Mouse (Mus musculus) MEL (cell line): Measurements from ENCODE around the gene Prex1. TPM values are rescaled to one million over a fixed set of nuclear protein-coding genes. Genes with fewer than 3 reads are reported as not detected.

Experiments
- DNase-seq: peaks from one replicate; pipeline ENCODE4 v3.0.0; 2011; ENCODE audit warnings: low read depth, low spot score
- H3K27ac ChIP-seq: 2 replicates; pipeline ENCODE4 v1.5.1; 2012; ENCODE audit warnings: low read depth, mild to moderate bottlenecking, control low read depth, low read length, moderate library complexity; ENCODE audit not compliant: control insufficient read depth
- H3K27me3 ChIP-seq, 2 experiments: fragments of 150-350 bp in 1 of 2; sonication (generic) in 1 of 2; 2 replicates each; pipeline ENCODE4 v1.6.1; 2012; ENCODE audit warnings: low read length in 2 of 2, mild to moderate bottlenecking in 2 of 2, improper control_type of control experiment in 1 of 2, moderate library complexity in 1 of 2; ENCODE audit not compliant: insufficient read depth in 2 of 2, control insufficient read depth in 1 of 2
- H3K36me3 ChIP-seq, 2 experiments: 2 replicates each; pipeline ENCODE4 v1.6.1; 2012 to 2014; ENCODE audit warnings: low read length in 2 of 2, improper control_type of control experiment in 1 of 2, inconsistent platforms in 1 of 2, mild to moderate bottlenecking in 1 of 2; ENCODE audit not compliant: insufficient read depth in 2 of 2, control insufficient read depth in 1 of 2
- H3K4me1 ChIP-seq, 2 experiments: fragments of 150-350 bp in 1 of 2; sonication (generic) in 1 of 2; 2 replicates each; pipeline ENCODE4 v1.6.1; 2012; ENCODE audit warnings: low read length in 2 of 2, improper control_type of control experiment in 1 of 2, mild to moderate bottlenecking in 1 of 2; ENCODE audit not compliant: insufficient read depth in 2 of 2, control insufficient read depth in 1 of 2
- H3K4me3 ChIP-seq, 2 experiments: fragments of 150-350 bp in 1 of 2; sonication (generic) in 1 of 2; 2 replicates each; pipeline ENCODE4 v1.5.1; 2012; ENCODE audit warnings: low read depth in 2 of 2, low read length in 2 of 2, mild to moderate bottlenecking in 2 of 2, moderate library complexity in 2 of 2, control low read depth in 1 of 2, improper control_type of control experiment in 1 of 2; ENCODE audit not compliant: control insufficient read depth in 1 of 2, insufficient read depth in 1 of 2
- H3K79me2 ChIP-seq: 2 replicates; pipeline ENCODE4 v1.6.1; 2012; ENCODE audit warnings: mild to moderate bottlenecking, low read length, moderate library complexity; ENCODE audit not compliant: control insufficient read depth, poor library complexity, insufficient read depth
- H3K9ac ChIP-seq: 2 replicates; pipeline ENCODE4 v1.6.1; 2012; ENCODE audit warnings: low read depth, mild to moderate bottlenecking, control low read depth, low read length, moderate library complexity; ENCODE audit not compliant: control insufficient read depth, poor library complexity, severe bottlenecking
- H3K9me3 ChIP-seq: fragments of 150-350 bp; sonication (generic); replicated peaks from 2 replicates; pipeline ENCODE4 v1.6.1; 2012; ENCODE audit warnings: mild to moderate bottlenecking, low read length, improper control_type of control experiment, moderate library complexity; ENCODE audit not compliant: insufficient read depth
- BHLHE40 ChIP-seq: IDR thresholded peaks from 2 replicates; pipeline ENCODE4 v1.6.1; 2012; ENCODE audit warnings: low read depth, mild to moderate bottlenecking, inconsistent platforms, low read length, improper control_type of control experiment, borderline replicate concordance
- CHD1 ChIP-seq: IDR thresholded peaks from 2 replicates; pipeline ENCODE4 v1.6.1; 2012; ENCODE audit warnings: low read depth, mild to moderate bottlenecking, inconsistent platforms, low read length, improper control_type of control experiment
- CHD2 ChIP-seq: IDR thresholded peaks from 2 replicates; pipeline ENCODE4 v1.6.1; 2011; ENCODE audit warnings: low read length, improper control_type of control experiment
- ELF1 ChIP-seq: IDR thresholded peaks from 2 replicates; pipeline ENCODE4 v1.6.1; 2014; ENCODE audit warnings: low read depth, mild to moderate bottlenecking, inconsistent platforms, low read length, improper control_type of control experiment, moderate library complexity
- GABPA ChIP-seq: IDR thresholded peaks from 2 replicates; pipeline ENCODE4 v1.6.1; 2012; ENCODE audit warnings: low read depth, mild to moderate bottlenecking, inconsistent platforms, low read length, improper control_type of control experiment, moderate library complexity
- HCFC1 ChIP-seq: IDR thresholded peaks from 2 replicates; pipeline ENCODE4 v1.6.1; 2012; ENCODE audit warnings: low read depth, mild to moderate bottlenecking, inconsistent platforms, low read length, improper control_type of control experiment, moderate library complexity
- KAT2A ChIP-seq: conservative IDR thresholded peaks from 2 replicates; pipeline ENCODE4 v1.6.1; 2012; ENCODE audit warnings: low read depth, low read length, improper control_type of control experiment, inconsistent platforms
- MAFK ChIP-seq: IDR thresholded peaks from 2 replicates; pipeline ENCODE4 v1.6.1; 2011; ENCODE audit warnings: low read depth, mild to moderate bottlenecking, low read length, improper control_type of control experiment, borderline replicate concordance
- MAZ ChIP-seq: IDR thresholded peaks from 2 replicates; pipeline ENCODE4 v1.6.1; 2012; ENCODE audit warnings: low read depth, mild to moderate bottlenecking, inconsistent platforms, low read length, improper control_type of control experiment
- MXI1 ChIP-seq: IDR thresholded peaks from 2 replicates; pipeline ENCODE4 v1.6.1; 2011; ENCODE audit warnings: mild to moderate bottlenecking, low read depth, low read length, improper control_type of control experiment
- MYB ChIP-seq: IDR thresholded peaks from 2 replicates; pipeline ENCODE4 v1.6.1; 2011; ENCODE audit warnings: mild to moderate bottlenecking, low read depth, low read length, improper control_type of control experiment
- MYC ChIP-seq: IDR thresholded peaks from 2 replicates; pipeline ENCODE4 v1.6.1; 2011; ENCODE audit warnings: low read depth, mild to moderate bottlenecking, low read length, improper control_type of control experiment, moderate library complexity
- NELFE ChIP-seq: IDR thresholded peaks from 2 replicates; pipeline ENCODE4 v1.6.1; 2011; ENCODE audit warnings: low read depth, low read length, improper control_type of control experiment
- POLR2AphosphoS2 ChIP-seq: IDR thresholded peaks from 2 replicates; pipeline ENCODE4 v1.6.1; 2011; ENCODE audit warnings: low read length, improper control_type of control experiment
- POLR2AphosphoS5 ChIP-seq: IDR thresholded peaks from 2 replicates; pipeline ENCODE4 v1.6.1; 2012; ENCODE audit warnings: low read depth, borderline replicate concordance, mild to moderate bottlenecking, inconsistent platforms, low read length, moderate library complexity, mixed read lengths
- RAD21 ChIP-seq: IDR thresholded peaks from 2 replicates; pipeline ENCODE4 v1.6.1; 2011; ENCODE audit warnings: mild to moderate bottlenecking, low read depth, low read length, improper control_type of control experiment
- RCOR1 ChIP-seq: IDR thresholded peaks from 2 replicates; pipeline ENCODE4 v1.6.1; 2012; ENCODE audit warnings: low read depth, mild to moderate bottlenecking, inconsistent platforms, low read length, improper control_type of control experiment
- SIN3A ChIP-seq: IDR thresholded peaks from 2 replicates; pipeline ENCODE4 v1.6.1; 2012; ENCODE audit warnings: low read length, improper control_type of control experiment, inconsistent platforms
- SMC3 ChIP-seq: IDR thresholded peaks from 2 replicates; pipeline ENCODE4 v1.6.1; 2011; ENCODE audit warnings: low read depth, low read length, improper control_type of control experiment
- USF1 ChIP-seq: IDR thresholded peaks from 2 replicates; pipeline ENCODE4 v1.6.1; 2014; ENCODE audit warnings: low read depth, mild to moderate bottlenecking, inconsistent platforms, low read length, improper control_type of control experiment, moderate library complexity
- USF2 ChIP-seq, 2 experiments: IDR thresholded peaks; 2 replicates each; pipeline ENCODE4 v1.6.1; 2011 to 2012; ENCODE audit warnings: improper control_type of control experiment in 2 of 2, low read length in 2 of 2, borderline replicate concordance in 1 of 2, inconsistent platforms in 1 of 2, low read depth in 1 of 2, mild to moderate bottlenecking in 1 of 2; ENCODE audit not compliant: insufficient read depth in 1 of 2
- ZC3H11A ChIP-seq: IDR thresholded peaks from 2 replicates; pipeline ENCODE4 v1.6.1; 2012; ENCODE audit warnings: low read depth, mild to moderate bottlenecking, inconsistent platforms, low read length, improper control_type of control experiment
- ZKSCAN1 ChIP-seq: IDR thresholded peaks from 2 replicates; pipeline ENCODE4 v1.6.1; 2012; ENCODE audit warnings: low read depth, mild to moderate bottlenecking, inconsistent platforms, low read length, improper control_type of control experiment, moderate library complexity
- polyA plus RNA-seq, 2 experiments: library from polyadenylated mRNA; stranded (reverse) in 1 of 2; unstranded in 1 of 2; fragments of >175 nt in 1 of 2; fragments of >200 nt in 1 of 2; gene quantifications; 2 replicates each; pipeline versions ENCODE4 v1.2.1 to v1.2.4; 2012; ENCODE audit warnings: low replicate concordance in 2 of 2, low read depth in 1 of 2; ENCODE audit not compliant: insufficient read length in 2 of 2, insufficient read depth in 1 of 2, missing spikeins in 1 of 2
- total RNA-seq: library from RNA; depleted of rRNA; stranded (reverse); fragments of 300-350 nt; gene quantifications from 2 replicates; pipeline ENCODE4 v1.2.3, GENCODE M21; 2012

Prex1 gene
- total and polyA plus RNA-seq, 3 experiments = 8.0 to 33.1 (median 15.8) TPM

DNA sequence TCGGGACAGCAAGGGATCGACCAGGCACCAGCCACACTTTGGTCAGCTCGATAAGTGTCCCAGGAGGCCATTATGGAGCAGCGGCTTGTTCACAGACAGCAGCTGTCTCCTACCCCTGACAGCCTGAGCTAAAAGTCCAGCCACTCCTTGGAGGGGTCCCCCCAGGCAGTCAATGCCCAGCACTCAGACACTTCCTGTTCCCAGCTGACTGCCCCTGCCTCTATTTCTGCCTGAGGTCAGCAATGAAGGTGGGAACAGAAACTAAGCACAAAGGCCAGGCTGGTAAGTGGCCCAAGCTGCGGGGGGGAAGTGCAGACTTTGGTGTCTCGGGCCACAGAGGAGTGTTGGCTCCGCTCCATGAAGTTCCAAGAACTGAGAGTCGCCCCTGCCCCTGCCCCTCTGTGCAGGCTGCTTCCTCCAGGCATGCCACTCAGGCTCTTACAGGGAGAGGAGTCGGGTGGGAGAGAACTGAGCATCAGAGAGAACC, 90.5 kb downstream of the Prex1 start:
- peaks cover 0 to 27% of the 10 kb centered on the region in 2 experiments; a peak in 2 of 4 replicates for H3K36me3 ChIP-seq
- H3K9me3 ChIP-seq = no peaks in the 10 kb centered on the region
- H3K27ac ChIP-seq = no peak overlapping the region
- no peak overlapping the region for H3K9ac ChIP-seq
- no peaks in the 10 kb centered on the region for H3K27me3 ChIP-seq
- H3K4me3 ChIP-seq = no peak overlapping the region
- no peaks in the 10 kb centered on the region for H3K79me2 ChIP-seq
- H3K4me1 ChIP-seq = peaks cover 3 to 32% of the 10 kb centered on the region in 2 experiments
- DNase-seq = no peak
- TF ChIP-seq KAT2A (no peak), GABPA (no peak), MAZ (no peak), USF1 (no peak), HCFC1 (no peak), MXI1 (no peak), RAD21 (no peak), SIN3A (no peak), POLR2AphosphoS5 (no peak), CHD2 (no peak), CHD1 (no peak), USF2 (IDR thresholded peaks at IDR 0.05; ENCODE audit: borderline replicate concordance in 1 of 2, insufficient read depth in 1 of 2, low read depth in 1 of 2, low read length in 2 of 2) (no peak), MAFK (no peak)
- TF ChIP-seq, all 39 proteins: peak for 0

DNA sequence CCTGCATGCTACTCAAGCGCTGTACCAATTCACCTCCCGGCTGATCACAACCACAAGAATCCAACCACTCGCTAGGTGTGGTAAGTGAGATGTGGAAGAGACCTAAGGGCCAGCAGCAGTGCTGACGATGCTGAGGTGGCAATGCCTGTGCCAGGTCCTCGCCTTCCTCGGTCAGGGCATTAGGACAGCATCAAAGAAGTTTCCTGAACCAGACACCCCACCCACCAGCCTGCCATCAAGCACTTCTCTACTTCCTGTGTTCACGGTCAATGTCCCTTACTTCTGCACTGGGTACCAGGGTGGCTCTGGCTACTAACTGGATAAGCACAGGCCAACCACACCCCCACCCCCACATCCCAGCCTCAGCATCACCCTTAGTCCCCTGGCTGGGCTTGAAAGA, 91.0 kb downstream of the Prex1 start:
- H3K27ac ChIP-seq = no peak overlapping the region
- no peak overlapping the region for H3K9ac ChIP-seq
- TF ChIP-seq POLR2AphosphoS5 (no peak), CHD1 (no peak), SIN3A (no peak), ZKSCAN1 (no peak), SMC3 (no peak), MYB (no peak), MYC (no peak), BHLHE40 (no peak), ZC3H11A (no peak), ELF1 (no peak), POLR2AphosphoS2 (no peak), NELFE (no peak), RCOR1 (no peak)
- H3K4me3 ChIP-seq = no peak overlapping the region
- peaks cover 0 to 27% of the 10 kb centered on the region in 2 experiments; a peak in 2 of 4 replicates for H3K36me3 ChIP-seq
- H3K4me1 ChIP-seq = peaks cover 3 to 32% of the 10 kb centered on the region in 2 experiments
- H3K79me2 ChIP-seq = no peaks in the 10 kb centered on the region
- no peaks in the 10 kb centered on the region for H3K9me3 ChIP-seq
- no peak for DNase-seq
- H3K27me3 ChIP-seq = no peaks in the 10 kb centered on the region
